Mouse (Mus musculus): ENCODE measurements around the gene Arl6ip1. TPM values are rescaled to one million over a fixed set of nuclear protein-coding genes. Genes with fewer than 3 reads are reported as not detected.
A peak's percentile ranks its signal among the peaks of the same experiment; 100 is the strongest.

The Arl6ip1 gene
- total and polyA plus RNA-seq, 3 experiments, result 89.7 to 199 (median 188) TPM

GRCm38 (mm10) chr7:118154150-118154549, 24.7 kb upstream of the Arl6ip1 start:
- no peak for DNase-seq (ENCODE audit: low read depth, low spot score)
- Histone ChIP-seq H3K27ac (ENCODE audit: control insufficient read depth, low read depth, low read length) (no peak overlapping the region), H3K79me2 (ENCODE audit: control insufficient read depth, insufficient read depth, low read length, poor library complexity) (no peaks in the 10 kb centered on the region), H3K27me3 (ENCODE audit: control insufficient read depth in 1 of 2, insufficient read depth in 2 of 2, low read length in 2 of 2) (no peaks in the 10 kb centered on the region), H3K4me3 (ENCODE audit: control insufficient read depth in 1 of 2, insufficient read depth in 1 of 2, low read depth in 2 of 2, low read length in 2 of 2) (no peak overlapping the region), H3K9me3 (replicated peaks; ENCODE audit: insufficient read depth, low read length) (no peaks in the 10 kb centered on the region), H3K4me1 (ENCODE audit: control insufficient read depth in 1 of 2, insufficient read depth in 2 of 2, low read length in 2 of 2) (no peaks in the 10 kb centered on the region), H3K36me3 (ENCODE audit: control insufficient read depth in 1 of 2, insufficient read depth in 2 of 2, low read length in 2 of 2) (peaks cover 0 to 28% of the 10 kb centered on the region in 2 experiments; a peak in 2 of 4 replicates), H3K9ac (ENCODE audit: control insufficient read depth, low read depth, low read length, poor library complexity, severe bottlenecking) (no peak overlapping the region)
- TF ChIP-seq MYB (IDR thresholded peaks at IDR 0.05; ENCODE audit: low read depth, low read length) (no peak), MXI1 (IDR thresholded peaks at IDR 0.05; ENCODE audit: low read depth, low read length) (no peak), MEF2A (IDR thresholded peaks at IDR 0.05; ENCODE audit: extremely low read depth, insufficient replicate concordance, low read depth, low read length, poor library complexity, severe bottlenecking) (no peak), BHLHE40 (IDR thresholded peaks at IDR 0.05; ENCODE audit: borderline replicate concordance, low read depth, low read length) (no peak), USF2 (IDR thresholded peaks at IDR 0.05; ENCODE audit: borderline replicate concordance in 1 of 2, insufficient read depth in 1 of 2, low read depth in 1 of 2, low read length in 2 of 2) (no peak), UBTF (IDR thresholded peaks at IDR 0.05; ENCODE audit: borderline replicate concordance, insufficient read depth, low read depth, low read length) (no peak), ZNF384 (IDR thresholded peaks at IDR 0.05; ENCODE audit: low read depth, low read length) (no peak), JUND (IDR thresholded peaks at IDR 0.05; ENCODE audit: low read depth, low read length) (no peak), SMC3 (IDR thresholded peaks at IDR 0.05; ENCODE audit: low read depth, low read length) (no peak), MAZ (IDR thresholded peaks at IDR 0.05; ENCODE audit: low read depth, low read length) (no peak), RCOR1 (IDR thresholded peaks at IDR 0.05; ENCODE audit: low read depth, low read length) (no peak), MYC (IDR thresholded peaks at IDR 0.05; ENCODE audit: low read depth, low read length) (no peak), RAD21 (IDR thresholded peaks at IDR 0.05; ENCODE audit: low read depth, low read length) (no peak), TAL1 (IDR thresholded peaks at IDR 0.05; ENCODE audit: low read length) (no peak), CHD1 (IDR thresholded peaks at IDR 0.05; ENCODE audit: low read depth, low read length) (no peak), POLR2AphosphoS2 (IDR thresholded peaks at IDR 0.05; ENCODE audit: low read length) (no peak), NELFE (IDR thresholded peaks at IDR 0.05; ENCODE audit: low read depth, low read length) (no peak)

DNA sequence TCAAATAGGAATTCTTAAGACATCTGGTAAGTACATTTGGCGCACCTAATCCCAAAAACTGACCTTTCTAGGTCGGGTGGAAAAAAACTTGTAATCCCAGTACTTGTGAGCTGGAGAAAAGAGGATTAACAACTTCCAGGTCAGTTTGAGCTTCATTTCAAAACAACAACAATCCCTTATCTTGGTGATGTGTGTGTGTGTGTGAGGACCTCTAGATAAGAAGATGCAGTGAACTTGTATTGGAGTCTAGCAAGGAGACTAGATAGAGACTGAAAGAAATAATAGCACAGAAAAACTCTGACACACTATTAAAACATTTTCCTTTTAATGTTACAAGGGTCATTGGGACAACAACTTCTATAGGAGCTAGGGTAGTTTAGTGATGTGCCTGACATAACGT, 14.1 kb upstream of the Arl6ip1 start:
- Histone ChIP-seq H3K4me3 (ENCODE audit: control insufficient read depth in 1 of 2, insufficient read depth in 1 of 2, low read depth in 2 of 2, low read length in 2 of 2) (no peak overlapping the region), H3K27me3 (ENCODE audit: control insufficient read depth in 1 of 2, insufficient read depth in 2 of 2, low read length in 2 of 2) (no peaks in the 10 kb centered on the region), H3K9me3 (replicated peaks; ENCODE audit: insufficient read depth, low read length) (no peaks in the 10 kb centered on the region), H3K4me1 (ENCODE audit: control insufficient read depth in 1 of 2, insufficient read depth in 2 of 2, low read length in 2 of 2) (peaks cover 0 to 3% of the 10 kb centered on the region in 2 experiments; a peak in 1 of 4 replicates), H3K36me3 (ENCODE audit: control insufficient read depth in 1 of 2, insufficient read depth in 2 of 2, low read length in 2 of 2) (peaks cover 4 to 45% of the 10 kb centered on the region in 2 experiments), H3K79me2 (ENCODE audit: control insufficient read depth, insufficient read depth, low read length, poor library complexity) (no peaks in the 10 kb centered on the region), H3K9ac (ENCODE audit: control insufficient read depth, low read depth, low read length, poor library complexity, severe bottlenecking) (no peak overlapping the region), H3K27ac (ENCODE audit: control insufficient read depth, low read depth, low read length) (no peak overlapping the region)
- no peak for TF ChIP-seq POLR2AphosphoS5 (IDR thresholded peaks at IDR 0.05; ENCODE audit: borderline replicate concordance, low read depth, low read length)
- TF ChIP-seq GATA1 (IDR thresholded peaks at IDR 0.05; ENCODE audit: low read depth, low read length), result 0 out of 2 replicates have a peak, but pooled peaks have one; percentile 26
- no peak for TF ChIP-seq NELFE (IDR thresholded peaks at IDR 0.05; ENCODE audit: low read depth, low read length)
- DNase-seq (ENCODE audit: low read depth, low spot score), result no peak
